Mouse (Mus musculus): ENCODE measurements at regions not wholly inside any gene's neighbourhood (a gene's known extent, or its start where the extent isn't known, plus 50 kb on each side); places are given as distances from the start of the nearest gene placed in this dataset.
A peak's percentile ranks its signal among the peaks of the same experiment; 100 is the strongest.

DNA sequence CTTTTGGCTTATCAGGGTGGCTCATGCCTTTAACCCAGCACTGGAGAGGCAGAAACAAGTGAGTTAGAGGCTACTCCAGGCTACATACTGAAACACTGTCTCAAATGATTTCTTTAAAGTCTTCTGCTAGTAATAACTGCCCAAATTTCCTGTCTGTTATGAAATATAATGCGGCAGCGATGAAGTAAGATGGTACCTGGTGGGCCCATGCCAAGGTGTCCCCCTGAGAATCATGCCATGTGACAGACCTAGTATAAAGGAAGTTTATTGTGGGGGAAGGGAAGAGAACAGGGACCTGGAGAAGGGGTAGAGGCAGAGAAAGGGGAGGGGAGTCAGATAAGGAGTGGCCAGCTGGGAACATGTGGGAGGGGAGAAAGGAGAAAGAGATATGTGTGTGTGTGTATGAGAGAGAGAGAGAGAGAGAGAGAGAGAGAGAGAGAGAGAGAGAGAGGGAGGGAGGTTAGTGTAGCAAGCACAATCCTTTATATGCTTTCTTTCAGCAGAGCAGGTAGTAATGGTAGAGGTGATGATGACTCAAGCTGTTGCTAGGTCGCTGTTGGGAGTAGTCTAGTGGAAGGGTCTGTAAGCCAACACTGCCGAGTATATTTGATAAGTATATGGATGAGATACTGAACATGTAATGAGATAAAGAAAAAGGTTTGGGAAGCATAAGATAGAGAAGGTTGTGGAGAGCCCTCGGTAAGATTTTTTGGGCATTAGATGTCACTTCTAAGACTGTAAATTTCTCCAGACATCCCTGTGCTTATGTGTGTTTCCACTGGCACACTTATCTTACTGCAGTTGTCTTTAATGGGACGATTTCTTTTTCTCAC lies 71.1 kb upstream of the Dph5 start:
- no peak for DNase-seq

DNA sequence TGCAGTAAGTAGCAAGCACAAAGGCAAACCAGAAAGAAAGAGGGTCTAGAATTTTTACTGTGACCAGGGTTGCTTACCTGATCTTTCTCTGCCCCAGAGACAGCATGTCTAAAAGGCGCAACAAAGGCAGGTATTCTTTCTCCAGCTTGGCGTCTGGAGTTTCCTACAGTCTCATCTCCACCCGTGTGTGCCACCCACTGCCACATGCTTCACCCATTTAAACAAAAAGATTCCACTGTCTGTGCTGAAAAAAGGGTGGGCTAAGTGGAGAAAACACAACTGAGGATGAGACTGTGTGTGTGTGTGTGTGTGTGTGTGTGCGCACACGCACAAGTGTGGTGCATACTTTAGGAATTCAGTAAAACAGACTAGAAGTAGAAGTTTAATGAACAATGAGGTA lies 69.9 kb upstream of the Dph5 start:
- DNase-seq: no peak

DNA sequence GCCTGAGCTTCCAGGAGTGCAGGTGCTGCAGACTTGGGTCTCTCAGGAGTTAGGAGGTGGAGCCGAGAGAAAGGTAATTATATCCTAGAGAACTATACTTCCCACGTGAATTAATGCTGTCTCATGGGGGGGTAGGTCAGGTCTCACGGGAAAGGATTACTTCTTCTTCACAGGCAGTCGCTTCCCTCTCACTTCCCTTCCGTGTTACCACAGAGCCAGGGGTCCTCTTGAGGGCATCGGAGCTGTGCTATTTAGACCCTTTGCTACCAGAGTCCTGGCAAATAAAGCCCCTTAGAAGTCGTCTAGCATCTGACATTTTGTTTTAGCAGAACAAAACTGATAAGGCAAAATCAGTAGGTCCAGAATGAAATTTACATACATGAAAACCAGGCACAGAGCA lies 68.9 kb upstream of the Dph5 start:
- no peak for DNase-seq

DNA sequence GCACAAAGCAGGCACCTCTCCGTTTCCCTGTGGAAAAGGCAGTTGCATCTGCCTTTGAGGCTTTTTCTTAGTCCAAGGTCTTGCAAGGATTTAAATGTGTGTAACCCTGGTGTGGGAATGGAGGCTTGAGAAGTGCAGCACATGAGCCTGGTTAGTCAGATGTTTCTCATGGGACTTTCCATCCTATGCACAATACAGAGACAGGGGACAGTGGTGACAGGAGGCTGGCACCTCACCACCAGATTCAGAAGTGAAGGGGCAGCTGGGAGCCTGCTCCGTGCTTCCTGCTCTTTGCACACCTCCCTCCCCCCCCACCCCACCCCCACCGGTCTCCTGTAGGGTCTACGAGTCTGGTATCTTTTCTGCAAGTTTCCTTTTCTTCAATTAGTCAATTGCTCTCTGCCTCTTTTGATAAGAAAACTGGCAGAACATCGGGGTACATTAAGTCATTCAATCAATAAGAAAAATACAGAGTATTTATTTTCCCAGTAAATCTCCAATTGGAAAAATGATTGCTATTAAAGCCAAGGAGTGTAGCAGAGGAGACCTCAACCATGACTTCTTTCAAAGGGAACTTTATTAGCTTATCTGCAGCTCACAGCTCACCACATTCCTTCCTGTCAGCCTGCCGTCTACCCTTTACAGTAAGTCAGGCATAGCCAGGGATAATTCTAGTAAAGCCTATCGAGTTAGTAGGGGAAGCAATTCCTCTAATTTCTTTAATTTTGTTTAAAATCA lies 68.1 kb upstream of the Dph5 start:
- peak; percentile 38 for DNase-seq

DNA sequence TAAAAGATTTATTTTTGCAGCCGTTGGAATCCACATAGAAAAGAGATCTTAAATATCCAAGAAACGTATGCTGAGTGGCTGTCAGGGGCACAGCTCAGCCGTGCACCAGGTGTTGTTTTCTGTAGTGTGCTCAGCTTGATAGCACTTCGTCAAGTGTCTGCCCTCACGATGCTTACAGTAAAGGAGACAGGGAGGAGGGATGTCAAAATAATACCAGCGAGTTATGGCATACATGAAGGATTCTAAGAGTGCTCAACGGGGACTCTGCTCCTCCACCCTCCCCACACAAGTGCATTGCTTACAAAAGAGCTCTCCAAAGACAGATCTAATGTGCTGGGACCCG lies 67.5 kb upstream of the Dph5 start:
- peak; percentile 31 for DNase-seq

DNA sequence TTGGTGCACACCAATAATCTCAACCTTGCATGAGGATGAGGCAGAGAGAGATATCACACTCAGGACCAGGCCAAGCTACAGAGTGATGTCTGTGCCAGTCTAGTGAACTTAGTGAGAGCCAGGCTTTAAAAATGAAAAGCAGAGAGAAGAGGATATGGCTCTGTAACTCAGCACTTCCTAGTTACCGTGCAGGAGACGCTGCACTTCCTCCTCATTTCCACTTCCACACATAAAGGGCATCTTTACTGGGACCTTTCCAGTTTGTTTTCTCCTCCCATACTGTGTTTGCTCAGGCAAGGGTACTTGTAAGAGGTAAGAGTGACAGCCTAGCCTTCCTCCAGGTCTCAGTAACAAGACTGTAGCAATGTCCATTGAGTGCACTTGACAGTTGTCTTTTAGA lies 66.0 kb upstream of the Dph5 start:
- no peak for DNase-seq

DNA sequence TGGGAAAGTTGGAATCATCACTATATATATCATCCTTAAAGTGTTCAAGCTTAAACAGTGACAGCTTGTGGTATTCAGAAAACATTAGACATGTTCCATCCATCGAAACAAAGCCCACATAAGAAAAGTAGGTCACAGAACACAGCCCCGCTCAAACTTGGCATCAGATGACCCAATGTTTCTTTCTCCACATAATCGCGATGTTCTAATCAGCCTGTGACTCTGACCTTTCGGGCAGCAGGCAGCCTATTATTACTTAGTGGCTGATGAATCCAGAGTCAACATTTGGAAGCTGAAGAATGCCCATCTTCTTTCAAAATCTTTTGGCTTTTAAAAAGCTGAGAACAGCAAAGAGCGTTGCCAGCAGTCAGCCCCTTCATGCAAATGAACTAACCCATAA lies 65.1 kb upstream of the Dph5 start:
- no peak for DNase-seq

DNA sequence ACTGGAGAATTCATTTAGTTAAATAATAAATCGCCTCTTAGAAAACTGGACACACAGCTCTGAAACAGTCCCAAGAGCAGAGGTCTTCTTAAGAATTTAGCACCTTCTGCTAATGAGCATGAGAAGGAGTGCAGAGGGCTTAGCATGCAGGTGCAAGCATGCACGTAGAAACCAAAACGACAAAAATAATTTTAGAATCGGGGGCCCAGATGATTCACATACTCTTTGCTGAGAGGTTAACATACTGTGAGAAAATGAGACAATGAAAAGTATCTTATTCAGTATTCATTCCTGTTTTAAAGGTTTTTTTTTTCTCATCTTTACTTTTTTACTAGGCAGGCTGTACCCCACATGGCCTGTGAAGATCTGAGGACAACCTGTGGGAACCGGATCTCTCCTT lies 63.9 kb upstream of the Dph5 start:
- DNase-seq: no peak

DNA sequence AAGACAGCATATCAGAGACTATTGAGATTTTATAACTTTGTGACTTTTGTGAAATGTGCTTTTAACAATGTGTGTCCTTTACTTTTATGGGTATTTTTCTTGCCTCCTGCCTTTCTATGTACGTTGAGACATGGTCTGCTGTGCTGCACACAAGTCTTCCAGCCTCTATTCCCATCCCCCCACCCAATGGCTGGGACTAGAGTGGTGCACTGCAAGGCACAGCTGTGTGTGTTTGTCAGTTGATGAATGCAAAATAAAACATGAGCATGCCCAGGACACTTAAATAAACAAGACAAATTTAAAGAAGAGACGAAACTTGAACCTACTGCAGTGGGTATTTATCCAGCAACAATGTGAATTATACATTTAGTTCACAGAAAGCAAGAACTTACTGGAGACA lies 62.8 kb upstream of the Dph5 start:
- DNase-seq: no peak

DNA sequence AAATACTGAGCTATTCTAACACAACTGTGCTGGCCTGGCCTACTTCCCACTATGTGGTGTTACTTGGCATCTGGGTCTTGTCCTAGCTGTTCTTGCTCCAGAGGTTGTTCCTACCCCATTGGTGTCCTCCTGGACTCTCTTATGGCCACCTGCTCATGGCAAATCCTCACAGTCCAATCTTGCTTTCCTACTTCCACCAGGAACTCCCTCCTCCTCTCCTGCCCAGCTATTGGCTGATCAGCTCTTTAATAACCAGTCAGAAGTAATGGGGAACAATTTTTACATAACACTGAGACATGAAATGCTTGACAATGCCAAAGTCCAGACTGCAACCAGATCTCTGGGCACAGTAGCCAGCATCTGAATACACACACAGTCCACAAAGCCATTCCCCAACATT lies 52.3 kb upstream of the Dph5 start:
- DNase-seq: no peak

DNA sequence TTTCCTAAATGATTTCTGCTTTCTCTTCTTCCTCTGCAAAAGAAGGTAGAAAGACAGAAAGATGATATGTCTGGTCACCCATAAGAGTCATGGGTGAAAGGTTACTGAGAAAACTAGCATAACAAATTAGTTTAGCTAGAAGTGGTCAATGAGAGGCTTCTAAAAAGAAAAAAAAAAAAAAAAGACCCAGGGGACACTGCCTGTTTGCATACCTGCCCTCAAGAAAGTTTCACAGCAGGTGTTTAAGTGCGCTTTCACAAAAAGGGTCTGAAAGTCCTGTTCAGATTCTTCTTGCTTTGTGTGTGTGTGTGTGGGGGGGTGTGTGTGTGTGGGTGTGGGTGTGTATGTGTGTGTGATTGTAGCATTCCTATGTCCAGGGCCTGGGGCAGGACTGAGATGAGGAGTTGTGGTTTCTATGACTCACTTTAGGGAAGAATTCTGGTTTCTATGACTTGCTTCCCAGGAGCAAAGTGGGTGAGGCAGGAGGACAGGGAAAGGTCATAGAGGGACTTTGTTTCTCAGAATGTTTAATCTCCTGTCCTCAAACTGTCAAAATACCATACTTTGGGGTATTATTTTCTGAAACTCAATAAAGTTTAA lies 49.9 kb upstream of the Dph5 start:
- no peak for DNase-seq

All from thymus, postnatal 14 days (tissue).